Mouse (Mus musculus) c-Kit-positive CD71-positive TER-119-negative erythroid progenitor cells, embryonic 14.5 days (primary cell): Measurements from ENCODE around the gene Cdkn2d.
"Not testable (repeated sequence)": the region's sequence is repeated elsewhere in the genome, so short reads cannot be mapped to it uniquely, and the experiment has no call there.

ENCODE experiments used
- DNase-seq: peaks from one replicate; pipeline ENCODE4 v3.0.0-alpha.2; 2013; ENCODE audit warnings: low read depth

Cdkn2d gene

DNA sequence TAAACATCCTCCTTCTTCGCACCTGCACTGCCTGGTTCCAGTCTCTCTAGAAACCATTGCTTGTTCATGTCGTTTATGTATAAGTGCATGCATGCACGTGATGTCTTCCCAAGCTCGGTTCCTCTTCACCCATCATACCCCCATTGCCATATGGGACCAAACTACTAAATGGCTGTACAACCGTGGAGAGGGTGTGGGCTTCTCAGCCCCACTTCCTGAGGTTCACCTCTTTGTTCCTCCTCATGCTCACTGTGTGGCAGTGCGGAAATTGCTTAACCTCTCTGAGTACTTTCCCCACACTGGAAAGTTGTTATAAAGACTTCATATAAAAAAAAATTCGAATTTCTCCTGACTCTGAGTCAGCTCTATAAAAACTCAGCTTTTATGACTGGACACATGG lies 25.5 kb upstream of the Cdkn2d start:
- DNase-seq, result no peak

DNA sequence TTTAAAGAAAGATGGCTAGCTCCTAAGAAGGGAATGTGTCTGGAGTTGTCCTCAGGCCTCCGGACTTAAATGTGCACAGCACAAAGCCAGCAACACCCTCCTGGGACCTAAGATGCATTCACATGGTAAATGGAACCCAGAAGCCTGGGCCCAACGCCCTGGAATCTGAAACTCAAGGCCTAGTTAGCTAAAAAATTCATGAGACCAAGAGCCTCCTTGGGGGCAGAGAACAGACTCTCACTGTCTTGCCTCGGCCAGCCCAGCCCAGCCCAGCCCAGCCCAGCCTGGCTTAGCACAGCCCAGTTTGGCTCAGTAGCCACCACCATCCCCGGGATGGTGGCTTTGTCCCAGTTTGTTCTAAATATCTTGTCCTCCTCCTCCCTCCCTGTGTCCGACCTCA lies 24.2 kb upstream of the Cdkn2d start:
- no peak for DNase-seq

GRCm38 (mm10) chr9:21314367-21315140 lies 23.3 kb upstream of the Cdkn2d start:
- DNase-seq, result peak; percentile 50

DNA sequence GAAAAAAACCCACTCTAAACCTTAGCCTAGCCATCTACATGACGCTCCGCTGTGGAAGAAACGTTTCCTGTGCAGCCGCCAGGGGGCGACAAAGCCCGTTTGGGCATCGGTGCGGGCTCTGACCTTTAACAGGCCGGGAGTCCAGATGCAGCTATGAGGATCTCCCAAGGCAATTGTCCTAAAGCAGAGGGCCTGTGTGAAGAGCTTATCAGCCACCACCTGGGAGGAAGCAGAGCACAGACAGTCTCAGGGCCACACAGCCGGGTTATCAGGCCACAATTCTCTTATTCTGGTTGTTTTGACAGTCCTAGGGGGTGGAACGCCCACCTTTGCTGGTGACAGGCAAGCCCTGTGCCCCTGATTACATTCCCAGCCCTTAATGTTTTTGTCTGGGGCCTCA lies 22.2 kb upstream of the Cdkn2d start:
- DNase-seq, result peak; percentile 92

GRCm38 (mm10) chr9:21312134-21312533 lies 20.9 kb upstream of the Cdkn2d start, which contains the start of gene Ap1m2:
Ap1m2 (minus strand) TSS chr9:21312337.
- no peak for DNase-seq

DNA sequence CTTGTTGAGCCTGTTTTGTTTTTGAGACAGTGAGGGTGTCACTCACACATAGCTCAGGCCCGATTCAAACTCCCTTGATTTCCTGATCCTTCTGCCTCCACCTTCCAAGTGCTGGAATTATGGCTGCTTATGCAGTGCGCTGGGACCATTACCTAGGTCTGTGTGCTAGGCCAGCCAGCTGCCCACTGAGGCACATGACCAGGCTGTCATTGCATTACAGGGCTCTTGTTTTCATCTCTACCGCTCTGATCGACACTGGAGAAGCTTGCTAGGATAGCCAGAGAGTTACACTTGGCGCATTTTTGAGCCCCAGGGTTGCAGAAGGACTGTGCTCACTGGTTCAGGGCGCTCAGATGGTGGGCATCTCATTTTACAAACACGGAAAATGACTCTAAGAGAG lies 20.5 kb upstream of the Cdkn2d start:
- DNase-seq, result no peak

DNA sequence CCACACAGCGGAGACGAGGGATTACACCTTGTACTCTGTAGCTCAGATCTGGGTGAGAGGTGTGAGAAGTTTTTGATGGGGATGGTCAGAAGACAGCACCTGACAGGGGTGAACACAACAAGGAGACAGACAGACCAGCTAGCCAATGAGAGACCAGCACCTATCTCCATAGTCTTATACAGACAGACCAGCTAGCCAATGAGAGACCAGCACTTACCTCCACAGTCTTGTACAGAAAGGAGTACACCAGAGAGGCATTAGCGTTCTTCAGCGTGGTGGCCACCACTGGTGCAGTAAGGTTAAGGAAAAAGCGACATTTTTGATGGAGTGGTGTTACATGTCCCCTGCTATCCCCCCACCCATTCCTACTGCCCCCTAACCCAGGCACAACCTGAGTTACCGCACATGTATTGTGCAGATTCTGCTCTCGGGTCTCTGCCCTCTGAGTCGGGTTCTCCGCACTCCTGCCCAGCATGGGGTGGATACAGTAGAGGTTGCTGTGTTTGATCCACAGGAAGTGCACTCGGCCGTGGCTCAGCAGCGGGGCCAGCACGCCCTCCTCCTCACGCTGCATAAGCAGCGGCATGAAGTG lies 18.0 kb upstream of the Cdkn2d start:
- peak; percentile 62 for DNase-seq

DNA sequence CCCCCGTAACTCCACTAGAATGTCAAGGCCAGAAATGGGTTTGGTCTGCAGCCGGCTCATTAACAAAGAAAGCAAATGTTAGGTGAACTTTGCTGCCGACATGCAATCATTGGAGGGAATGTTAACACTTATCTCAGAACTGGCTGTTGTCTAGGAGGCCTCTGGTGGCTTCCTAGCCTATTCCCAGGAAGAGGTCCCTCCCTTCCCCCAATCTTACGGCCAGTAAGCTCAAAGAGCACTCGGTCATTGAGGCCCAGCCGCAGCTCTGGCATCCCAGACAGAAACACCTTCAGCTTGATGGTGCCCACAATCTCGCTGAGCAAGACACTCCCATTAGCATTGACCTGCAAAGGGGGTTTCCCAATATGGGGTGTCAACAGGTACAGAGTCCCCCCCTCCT lies 13.9 kb upstream of the Cdkn2d start:
- no peak for DNase-seq

DNA sequence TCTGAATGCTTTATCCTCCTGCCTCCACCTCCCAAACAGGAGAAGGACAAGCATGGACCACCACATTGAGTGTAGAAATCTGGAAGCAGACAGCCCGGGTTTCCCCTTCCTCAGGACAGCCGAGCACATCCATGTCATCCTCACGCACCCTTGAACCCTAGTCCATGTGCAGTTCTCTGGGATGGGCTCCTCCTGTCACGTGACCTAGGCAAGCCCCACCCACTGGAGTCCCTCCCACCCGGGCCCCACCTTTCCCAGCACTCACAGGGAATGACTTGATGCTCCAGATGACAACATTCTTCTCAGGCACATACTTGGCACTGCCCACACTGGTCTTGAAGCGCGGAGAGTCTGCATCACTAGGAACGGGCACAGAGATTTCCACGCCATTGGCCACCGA lies 7.8 kb upstream of the Cdkn2d start:
- DNase-seq, result no peak

- DNase-seq, result no peak
Observed at GRCm38 (mm10) chr9:21292271-21292670, 1.1 kb upstream of the Cdkn2d start.

GRCm38 (mm10) chr9:21291868-21292267 lies 661 bp upstream of the Cdkn2d start:
- not testable (repeated sequence) for DNase-seq

GRCm38 (mm10) chr9:21290589-21290988 lies 618 bp downstream of the Cdkn2d start:
- no peak for DNase-seq

DNA sequence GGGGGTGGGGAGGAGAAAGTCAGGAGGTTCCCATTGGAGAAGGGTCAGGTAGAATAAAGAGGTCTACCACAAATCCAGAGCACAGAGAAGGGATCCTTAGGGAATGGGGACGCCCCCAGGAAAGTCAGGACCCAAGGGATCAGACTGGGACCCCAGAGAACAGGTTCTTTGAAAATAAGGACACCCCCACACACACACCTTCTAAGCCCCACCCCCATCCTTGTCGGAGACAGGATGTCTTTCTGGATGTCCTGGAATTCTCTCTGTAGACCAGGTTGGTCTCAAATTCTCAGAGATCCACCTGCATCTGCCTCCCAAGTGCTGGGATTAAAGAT lies 1.9 kb downstream of the Cdkn2d start:
- no peak for DNase-seq

GRCm38 (mm10) chr9:21288404-21289336 lies 2.5 kb downstream of the Cdkn2d start:
- no peak for DNase-seq

DNA sequence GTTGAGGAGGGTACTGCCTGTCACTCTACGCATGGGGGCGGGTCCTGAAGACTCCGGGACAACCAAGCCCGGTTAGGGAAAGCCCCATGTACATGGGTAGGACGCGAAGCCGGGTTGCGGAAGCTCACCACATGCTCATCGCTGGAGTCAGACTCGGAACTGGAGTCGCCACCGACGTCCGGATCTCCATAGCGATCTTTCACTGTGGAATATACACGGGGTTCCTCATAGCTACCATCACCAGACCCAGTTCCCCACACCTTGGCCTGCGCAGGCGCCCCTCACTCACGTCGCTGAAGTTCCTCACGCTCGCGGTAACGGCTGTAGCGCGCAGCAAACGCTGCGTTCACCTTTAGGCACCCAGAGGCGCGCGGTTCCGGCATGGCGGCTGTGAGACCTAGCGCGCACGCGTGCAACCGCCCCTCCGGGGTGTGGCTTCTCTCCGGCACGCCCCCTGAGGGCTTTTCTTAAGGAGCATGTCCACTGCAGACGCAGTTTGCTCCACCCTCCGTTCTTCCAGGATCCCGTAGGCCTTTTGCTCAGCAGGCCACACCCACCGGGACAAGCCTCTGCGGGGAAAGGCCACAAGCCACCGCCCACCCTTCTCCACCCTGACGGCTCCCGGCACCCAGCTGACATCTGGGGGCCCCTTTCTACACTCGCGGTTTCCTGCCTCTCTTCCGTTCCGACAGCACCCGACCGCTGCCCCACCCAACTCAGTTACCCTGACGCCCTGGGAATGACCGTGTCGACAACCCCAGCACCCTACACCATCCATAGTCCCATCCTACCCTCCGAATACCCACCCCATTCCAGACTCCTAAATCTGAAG lies 3.4 kb downstream of the Cdkn2d start, which contains the start of gene Kri1:
TSS of gene Kri1 (minus strand) at position 399 of the 832 bp plus-strand sequence.
- DNase-seq, result peak; percentile 98

- DNase-seq, result no peak
Observed at GRCm38 (mm10) chr9:21286753-21287152, 4.5 kb downstream of the Cdkn2d start.

GRCm38 (mm10) chr9:21283994-21284393 lies 7.2 kb downstream of the Cdkn2d start:
- DNase-seq, result no peak

GRCm38 (mm10) chr9:21283591-21283990 lies 7.6 kb downstream of the Cdkn2d start:
- no peak for DNase-seq

GRCm38 (mm10) chr9:21277776-21278175 lies 13.4 kb downstream of the Cdkn2d start:
- DNase-seq, result no peak

- DNase-seq, result no peak
Observed at GRCm38 (mm10) chr9:21276307-21276706, 14.9 kb downstream of the Cdkn2d start.

DNA sequence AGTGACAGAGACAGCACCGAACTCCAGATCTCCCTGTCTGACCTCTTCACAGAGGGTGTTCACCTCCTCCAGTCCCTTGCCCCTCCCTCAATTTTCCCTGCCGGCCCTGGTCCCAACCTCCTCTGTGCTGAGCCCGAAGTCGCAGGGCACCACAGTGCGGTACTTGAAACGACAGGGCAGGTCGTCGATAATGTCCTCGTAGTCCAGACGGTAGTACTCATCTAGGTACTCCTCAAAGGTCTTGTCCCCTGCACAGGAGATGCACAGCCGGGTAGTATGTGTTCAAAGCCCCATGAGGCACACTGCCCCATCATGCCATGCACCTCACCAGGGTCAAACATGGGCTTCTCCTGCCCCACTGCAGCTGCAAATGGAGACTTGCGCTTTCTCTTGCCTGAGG lies 15.5 kb downstream of the Cdkn2d start:
- no peak for DNase-seq
